Mouse (Mus musculus) E14TG2a.4 (cell line): ENCODE measurements around the gene Sesn1.

Source experiments
- CTCF ChIP-seq: conservative IDR thresholded peaks from 2 replicates; pipeline ENCODE4 v1.5.1; 2014; ENCODE audit warnings: low read length
- NANOG ChIP-seq: IDR thresholded peaks from 2 replicates; pipeline ENCODE4 v1.6.1; 2014; ENCODE audit warnings: borderline replicate concordance, low read length, mixed read lengths
- POU5F1 ChIP-seq: IDR thresholded peaks from 2 replicates; pipeline ENCODE4 v1.6.1; 2014; ENCODE audit warnings: low read length, borderline replicate concordance

- TF ChIP-seq CTCF = no peak
- TF ChIP-seq NANOG = no peak
- no peak for TF ChIP-seq POU5F1
These were observed 8.4 kb downstream of the Sesn1 start for GRCm38 (mm10) chr10:41818036-41818732.
